Mouse (Mus musculus) c-Kit-positive CD71-negative TER-119-negative erythroid progenitor cells, embryonic 14.5 days (primary cell): ENCODE data around the gene Herc2.
A peak's percentile ranks its signal among the peaks of the same experiment; 100 is the strongest.

Source experiments
- DNase-seq: peaks from one replicate; pipeline ENCODE4 v3.0.0-alpha.2; 2013; ENCODE audit warnings: low read depth

Herc2 gene

DNA sequence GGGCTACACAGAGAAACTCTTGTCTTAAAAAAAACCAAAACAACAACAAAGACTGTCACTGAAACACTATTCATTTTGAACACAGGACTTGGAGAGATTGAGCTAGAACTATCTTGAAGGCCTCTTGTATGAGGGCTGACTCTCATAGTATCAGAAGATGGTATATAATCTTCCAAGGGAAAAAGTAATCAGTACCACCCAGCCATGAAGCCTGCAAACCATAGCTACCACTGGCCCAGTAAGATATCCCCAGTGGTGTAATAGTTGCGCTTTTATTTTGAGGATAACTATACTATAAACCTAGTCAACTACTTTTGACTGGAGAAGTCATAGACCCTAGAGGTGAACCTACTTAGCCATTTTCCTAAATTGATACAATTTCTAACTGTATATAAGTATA lies 16.6 kb downstream of the Herc2 start:
- no peak for DNase-seq

GRCm38 (mm10) chr7:56071724-56072123 lies 21.7 kb downstream of the Herc2 start:
- no peak for DNase-seq

DNA sequence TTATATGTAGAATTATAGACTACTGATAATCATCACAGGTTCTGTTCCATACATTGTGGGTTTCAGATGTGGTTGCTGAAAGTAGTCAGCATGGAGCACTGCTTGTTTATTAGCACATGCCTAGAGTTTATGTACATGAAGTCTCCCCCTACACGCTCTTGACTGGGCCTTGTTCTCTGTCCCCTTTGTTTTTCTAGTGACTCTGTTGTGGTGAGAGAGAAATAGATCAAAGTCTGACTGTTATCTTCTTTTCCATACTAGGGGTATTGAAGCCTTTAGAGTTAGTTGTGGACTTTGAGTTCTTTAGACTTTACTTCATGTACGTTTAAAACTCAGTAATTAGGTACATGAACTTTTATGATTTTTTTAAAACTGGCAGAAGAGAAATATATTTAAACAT lies 33.0 kb downstream of the Herc2 start:
- no peak for DNase-seq

GRCm38 (mm10) chr7:56089097-56089496 lies 39.1 kb downstream of the Herc2 start:
- no peak for DNase-seq

GRCm38 (mm10) chr7:56091445-56091844 lies 41.4 kb downstream of the Herc2 start:
- DNase-seq, result no peak

DNA sequence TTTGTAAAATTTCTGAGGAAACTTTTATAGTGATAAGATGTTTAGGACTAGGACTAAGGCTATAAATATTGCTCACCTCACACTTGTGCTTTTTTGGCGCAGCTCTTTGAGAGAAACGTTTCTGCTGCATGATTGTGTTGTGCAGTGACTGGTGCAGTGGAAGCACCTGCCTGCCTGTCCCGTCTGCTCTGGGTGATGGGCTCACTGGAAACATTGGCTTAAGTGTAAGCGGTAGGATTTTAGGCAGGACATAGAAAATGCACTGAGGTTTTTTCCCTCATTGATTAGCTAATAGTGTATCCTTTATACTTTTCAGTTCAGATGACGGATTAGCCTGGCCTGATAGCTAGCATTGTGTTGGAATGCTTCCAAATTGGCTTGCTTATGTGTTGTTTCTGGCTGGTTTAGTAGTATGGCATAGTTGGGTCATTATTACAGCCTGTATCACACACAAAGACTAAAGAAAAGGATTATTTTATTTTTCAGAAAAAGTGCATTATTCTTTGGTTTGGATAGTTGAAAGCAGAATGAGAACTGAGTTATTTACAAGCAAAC lies 52.4 kb downstream of the Herc2 start:
- DNase-seq, result no peak

DNA sequence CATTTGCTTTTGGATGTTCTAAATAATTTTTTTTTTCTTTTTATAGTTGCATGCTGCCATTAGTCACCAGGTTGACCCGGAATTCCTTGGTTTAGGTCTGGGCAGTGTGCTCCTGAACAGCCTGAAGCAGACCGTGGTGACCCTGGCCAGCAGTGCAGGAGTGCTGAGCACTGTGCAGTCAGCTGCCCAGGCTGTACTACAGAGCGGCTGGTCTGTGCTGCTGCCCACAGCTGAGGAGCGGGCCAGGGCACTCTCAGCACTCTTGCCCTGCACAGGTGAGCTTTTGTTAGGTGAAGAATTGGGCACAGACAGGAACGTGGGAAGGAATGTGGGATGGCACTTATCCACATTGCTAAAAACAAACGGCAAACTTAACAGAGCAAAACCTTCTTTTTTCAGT lies 63.0 kb downstream of the Herc2 start:
- no peak for DNase-seq

DNA sequence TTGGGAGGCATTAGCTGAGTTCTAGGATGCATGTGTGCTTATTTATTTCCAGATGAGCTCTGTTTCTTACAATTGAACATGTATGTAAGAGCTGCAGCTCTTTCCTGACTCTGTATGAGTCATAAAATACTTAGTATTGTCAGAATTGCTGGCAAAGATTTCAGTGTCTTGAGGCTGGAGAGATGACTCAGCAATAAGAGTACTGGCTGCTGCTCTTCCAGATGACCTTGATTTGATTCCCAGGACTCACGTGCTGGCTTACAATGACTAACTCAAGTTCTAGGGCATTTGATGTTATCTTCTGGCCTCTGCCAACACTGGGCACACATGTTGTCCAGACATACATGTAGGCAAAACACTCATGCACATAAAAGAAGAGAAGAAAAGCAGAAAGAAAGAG lies 64.2 kb downstream of the Herc2 start:
- DNase-seq, result no peak

DNA sequence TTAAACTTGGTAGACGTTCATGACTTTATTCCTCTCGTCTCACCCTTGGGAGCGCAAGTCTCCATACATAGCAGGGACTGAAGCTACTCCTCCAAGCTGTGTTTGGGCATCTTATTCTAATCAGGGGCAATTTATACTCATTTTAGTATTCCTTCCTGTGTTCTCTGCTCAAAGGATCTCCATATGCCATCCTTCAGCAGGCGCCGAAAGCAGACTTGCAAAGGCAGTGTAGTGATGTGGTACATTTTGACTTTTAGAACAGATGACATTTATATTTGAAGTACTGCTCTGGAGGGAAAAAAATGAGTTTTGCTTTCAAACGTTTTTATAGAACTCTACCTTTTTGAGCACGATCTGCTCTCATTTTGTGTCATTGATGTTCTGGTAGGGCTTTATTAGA lies 71.0 kb downstream of the Herc2 start:
- DNase-seq, result no peak

DNA sequence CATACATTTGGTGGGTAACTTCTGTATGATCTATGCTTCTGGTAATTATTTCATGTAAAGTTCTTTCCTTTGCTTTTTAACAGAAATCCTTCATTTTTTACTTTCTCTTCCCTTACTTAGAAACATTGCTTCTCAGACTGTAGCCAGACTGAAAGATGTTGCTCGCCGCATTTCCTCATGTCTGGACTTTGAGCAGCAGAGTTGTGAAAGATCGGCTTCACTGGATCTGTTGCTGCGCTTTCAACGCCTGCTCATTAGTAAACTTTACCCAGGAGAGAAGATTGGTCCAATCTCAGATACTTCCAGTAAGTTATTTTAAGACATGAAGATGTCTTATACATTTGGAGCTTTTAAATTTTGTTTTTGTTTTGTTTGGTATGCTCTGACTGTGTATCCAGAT lies 71.4 kb downstream of the Herc2 start:
- DNase-seq, result no peak

- DNase-seq, result no peak
Measured at GRCm38 (mm10) chr7:56128080-56128479, 78.1 kb downstream of the Herc2 start.

- no peak for DNase-seq
Measured at GRCm38 (mm10) chr7:56129577-56129976, 79.6 kb downstream of the Herc2 start.

GRCm38 (mm10) chr7:56131548-56131947 lies 81.6 kb downstream of the Herc2 start:
- DNase-seq, result peak; percentile 8

DNA sequence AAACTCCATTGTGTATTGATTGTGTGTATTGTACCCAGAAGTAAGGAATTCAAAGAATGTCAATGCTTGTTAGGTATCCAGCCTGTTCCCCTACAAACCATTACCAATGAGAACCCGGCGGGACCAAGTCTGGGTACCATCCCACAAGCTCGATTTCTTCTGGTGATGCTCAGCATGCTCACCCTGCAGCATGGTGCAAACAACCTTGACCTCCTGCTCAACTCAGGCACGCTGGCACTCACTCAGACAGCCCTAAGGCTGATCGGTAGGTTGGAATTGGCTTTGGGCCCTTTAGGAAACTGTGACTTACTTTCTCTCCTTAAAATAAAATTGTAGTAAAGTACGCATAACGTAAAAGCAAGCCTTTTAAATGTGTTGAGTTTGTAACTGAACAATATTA lies 88.7 kb downstream of the Herc2 start:
- DNase-seq, result no peak

GRCm38 (mm10) chr7:56146424-56146823 lies 96.4 kb downstream of the Herc2 start:
- DNase-seq, result no peak

DNA sequence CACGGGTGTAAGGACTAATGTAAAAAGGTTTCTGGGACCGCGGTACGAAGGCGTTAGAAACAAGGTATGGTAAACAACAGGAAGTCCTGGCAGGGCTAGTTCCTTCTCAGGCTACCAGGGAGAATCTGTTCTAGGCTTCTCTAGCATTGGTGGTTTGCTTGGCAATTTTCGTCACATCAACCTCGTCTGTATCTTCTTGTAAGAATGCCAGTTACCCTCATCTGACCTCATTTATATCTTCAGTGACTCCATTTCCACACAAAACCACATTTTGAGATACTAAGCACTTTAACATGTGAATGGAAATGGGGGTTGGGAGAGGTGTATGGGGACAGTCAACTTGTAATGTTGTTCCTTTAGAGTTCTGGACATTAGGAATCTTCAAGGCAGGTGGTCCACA lies 98.9 kb downstream of the Herc2 start:
- no peak for DNase-seq

- DNase-seq, result no peak
Measured at GRCm38 (mm10) chr7:56151885-56152676, 102.1 kb downstream of the Herc2 start.

GRCm38 (mm10) chr7:56153161-56153560 lies 103.2 kb downstream of the Herc2 start:
- DNase-seq, result no peak

DNA sequence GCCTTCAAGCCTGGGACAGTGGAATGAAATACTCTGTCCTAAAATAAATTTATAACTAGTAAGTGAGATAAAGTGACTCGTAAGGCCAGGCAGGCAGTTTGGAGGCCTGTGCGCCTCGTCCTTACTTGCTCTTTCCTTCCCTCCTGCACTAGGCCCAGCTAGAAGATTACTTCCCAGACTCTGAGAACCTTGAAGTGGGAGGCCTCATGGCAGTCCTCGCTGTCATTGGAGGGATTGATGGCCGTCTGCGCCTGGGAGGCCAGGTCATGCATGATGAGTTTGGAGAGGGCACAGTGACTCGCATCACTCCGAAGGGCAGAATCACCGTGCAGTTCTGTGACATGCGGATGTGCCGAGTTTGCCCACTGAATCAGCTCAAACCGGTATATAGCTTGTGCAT lies 103.6 kb downstream of the Herc2 start:
- no peak for DNase-seq

DNA sequence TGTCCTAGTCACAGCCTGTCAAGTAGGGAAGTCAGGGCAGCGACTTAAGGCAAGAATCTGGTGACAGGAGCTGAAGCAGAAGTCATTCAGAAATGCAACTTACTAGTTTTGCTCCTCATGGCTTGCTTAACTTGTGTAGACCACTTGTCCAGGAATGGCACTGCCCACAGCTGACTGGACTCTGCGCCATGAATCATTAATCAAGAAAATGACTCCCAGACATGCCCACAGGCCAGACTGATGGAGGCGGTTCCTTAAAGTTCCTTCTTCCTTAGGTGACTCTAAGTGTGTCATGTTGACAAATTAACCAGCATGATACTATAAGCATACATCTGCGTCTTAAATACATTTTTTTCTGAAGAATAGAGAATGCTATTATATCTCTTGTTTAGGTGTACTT lies 113.3 kb downstream of the Herc2 start:
- no peak for DNase-seq

DNA sequence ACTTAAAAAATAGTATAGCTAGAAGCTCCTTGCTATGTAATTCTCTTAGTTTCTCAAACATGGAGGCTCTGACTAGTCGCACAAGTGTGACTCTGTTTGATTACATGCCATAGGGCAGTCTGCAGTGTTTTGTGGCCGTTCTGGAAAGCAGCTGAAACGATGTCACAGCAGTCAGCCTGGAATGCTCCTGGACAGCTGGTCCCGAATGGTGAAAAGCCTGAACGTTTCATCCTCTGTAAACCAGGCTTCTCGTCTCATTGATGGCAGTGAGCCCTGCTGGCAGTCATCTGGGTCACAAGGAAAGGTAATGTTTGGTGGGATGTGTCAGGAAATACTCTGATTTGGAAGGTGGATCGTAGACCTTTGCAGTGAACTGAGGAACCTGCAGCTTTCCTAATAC lies 118.7 kb downstream of the Herc2 start:
- DNase-seq, result no peak

GRCm38 (mm10) chr7:56177371-56177770 lies 127.4 kb downstream of the Herc2 start:
- DNase-seq, result no peak

- no peak for DNase-seq
Measured at GRCm38 (mm10) chr7:56191041-56191440, 141.0 kb downstream of the Herc2 start.

GRCm38 (mm10) chr7:56191661-56192060 lies 141.7 kb downstream of the Herc2 start:
- no peak for DNase-seq
